Mouse (Mus musculus): Measurements from ENCODE around the gene Rab29.
A peak's percentile ranks its signal among the peaks of the same experiment; 100 is the strongest.
"Not testable (repeated sequence)": the region's sequence is repeated elsewhere in the genome, so short reads cannot be mapped to it uniquely, and the experiment has no call there.

The Rab29 gene

DNA sequence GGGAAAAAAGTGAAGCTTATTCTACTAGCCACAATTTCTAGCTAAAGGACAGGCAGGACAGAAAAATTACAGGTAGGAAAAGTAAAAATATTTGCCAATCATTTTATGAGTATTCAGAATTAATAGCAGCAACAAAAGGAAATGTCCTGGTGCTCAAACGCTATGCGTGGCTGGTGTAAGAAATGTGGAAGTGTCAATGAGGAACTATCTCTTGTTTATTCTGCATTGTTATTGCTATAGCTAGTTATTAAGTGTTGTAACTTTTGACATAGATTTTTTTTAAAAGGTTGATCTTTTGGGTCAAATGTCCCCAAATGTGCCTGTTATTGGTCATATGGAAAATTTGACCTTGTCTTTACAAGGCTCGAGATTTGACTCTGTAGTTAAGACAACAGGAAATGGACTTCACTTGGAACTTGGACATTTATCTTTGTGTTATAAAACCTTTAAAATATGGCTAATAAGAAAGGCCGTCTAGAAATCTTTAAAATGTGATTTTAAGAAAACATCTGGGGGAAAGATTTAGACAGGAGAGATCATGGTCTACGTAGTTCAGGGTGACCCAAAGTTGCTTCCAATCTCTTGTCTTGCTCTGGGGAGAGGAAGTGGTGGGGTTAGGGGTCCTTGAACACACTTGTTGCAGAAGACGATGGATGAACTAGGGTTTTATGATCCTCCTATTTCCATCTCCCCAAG lies 572 bp upstream of the Rab29 start:
- no peak for DNase-seq

GRCm38 (mm10) chr1:131867946-131868290 lies 894 bp downstream of the Rab29 start:
- peak in 1 of 2 experiments; percentile 9 for DNase-seq

- no peak for DNase-seq
Measured at GRCm38 (mm10) chr1:131869561-131869960, 2.5 kb downstream of the Rab29 start.

GRCm38 (mm10) chr1:131872856-131873255 lies 5.8 kb downstream of the Rab29 start:
- DNase-seq = no peak

GRCm38 (mm10) chr1:131879816-131880215 lies 12.8 kb downstream of the Rab29 start:
- DNase-seq = no peak

DNA sequence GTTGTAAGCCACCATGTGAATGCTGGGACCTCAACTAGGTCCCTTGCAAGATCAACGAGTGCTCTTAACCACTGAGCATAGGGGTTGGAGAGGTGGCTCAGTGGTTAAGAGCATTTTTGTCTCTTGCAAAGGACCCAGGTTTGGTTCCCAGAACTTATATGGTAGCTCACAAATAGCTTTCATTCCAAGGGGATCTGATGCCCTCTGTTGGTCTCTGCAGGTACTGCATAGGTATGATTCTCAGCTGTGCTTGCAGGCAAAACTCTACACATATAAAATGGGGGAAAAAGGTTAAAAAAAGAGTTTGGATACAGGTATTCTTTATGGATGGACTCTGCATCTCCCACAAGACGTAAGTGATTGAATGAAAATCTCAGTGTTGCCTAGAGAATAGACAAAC lies 15.8 kb downstream of the Rab29 start:
- peak in 1 of 2 experiments; percentile 51 for DNase-seq

- no peak for DNase-seq
Measured at GRCm38 (mm10) chr1:131886173-131886572, 19.1 kb downstream of the Rab29 start.

DNA sequence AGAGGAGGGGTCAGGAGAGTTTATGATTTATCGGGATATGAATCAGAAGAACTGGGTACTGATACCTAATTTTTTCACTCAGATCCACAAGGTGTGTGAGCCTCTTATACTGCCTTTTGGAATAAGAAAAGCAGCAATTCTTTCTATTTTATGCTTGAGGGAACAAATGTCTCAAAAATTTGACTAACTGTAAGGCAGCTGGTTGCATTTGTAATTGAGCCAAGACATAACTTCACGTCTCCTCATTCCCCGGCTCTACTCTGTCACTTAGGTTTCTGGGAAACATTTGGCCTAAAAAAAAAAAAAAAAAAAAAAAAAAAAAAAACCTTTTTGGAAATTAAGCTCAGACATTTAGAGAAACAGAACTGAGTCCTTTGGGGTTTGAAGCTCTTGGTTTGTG lies 19.6 kb downstream of the Rab29 start:
- DNase-seq = no peak

- DNase-seq = no peak
Measured at GRCm38 (mm10) chr1:131890043-131890658, 23.1 kb downstream of the Rab29 start.

- no peak for DNase-seq
Measured at GRCm38 (mm10) chr1:131891436-131891835, 24.4 kb downstream of the Rab29 start.

- no peak for DNase-seq
Measured at GRCm38 (mm10) chr1:131902679-131903078, 35.7 kb downstream of the Rab29 start.

DNA sequence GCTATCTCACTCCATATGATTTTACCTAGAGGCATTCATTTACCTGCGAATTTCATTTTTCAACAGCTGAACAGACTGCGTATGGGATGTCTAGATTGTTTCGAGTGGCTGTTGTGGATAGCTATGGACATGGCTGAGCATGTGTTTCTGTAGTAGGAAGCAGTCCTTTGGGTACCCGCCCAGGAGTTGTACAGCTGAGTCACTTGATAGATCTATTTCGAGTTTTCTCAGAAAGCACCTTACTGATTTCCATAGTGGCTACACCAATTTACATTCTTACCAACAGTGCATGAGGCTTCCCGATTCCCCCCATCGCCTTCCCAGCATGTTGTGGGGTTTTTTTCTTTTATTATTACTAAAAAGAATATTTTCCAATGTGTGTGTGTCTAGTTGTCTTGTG lies 36.2 kb downstream of the Rab29 start:
- DNase-seq = no peak

GRCm38 (mm10) chr1:131905497-131905896 lies 38.5 kb downstream of the Rab29 start:
- peak in 1 of 2 experiments; percentile 11 for DNase-seq

DNA sequence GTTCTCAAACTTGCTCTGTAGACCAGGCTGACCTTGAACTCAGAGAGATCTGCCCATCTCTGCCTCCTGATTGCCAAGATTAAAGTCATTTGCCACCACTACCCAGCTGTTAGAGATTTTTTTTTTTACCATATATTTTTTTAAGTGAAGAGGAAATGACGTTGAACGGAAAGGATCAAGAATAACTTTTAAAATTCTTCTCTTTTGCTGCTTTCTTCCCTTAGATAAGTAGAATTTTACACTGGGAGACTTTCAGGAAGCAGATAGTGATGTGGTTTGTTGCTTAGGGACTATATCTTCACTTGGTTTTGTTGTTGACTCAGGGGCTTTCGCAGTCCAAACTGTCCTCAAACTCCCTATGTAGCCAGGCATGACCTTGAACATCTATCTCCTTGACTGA lies 41.4 kb downstream of the Rab29 start:
- no peak for DNase-seq

DNA sequence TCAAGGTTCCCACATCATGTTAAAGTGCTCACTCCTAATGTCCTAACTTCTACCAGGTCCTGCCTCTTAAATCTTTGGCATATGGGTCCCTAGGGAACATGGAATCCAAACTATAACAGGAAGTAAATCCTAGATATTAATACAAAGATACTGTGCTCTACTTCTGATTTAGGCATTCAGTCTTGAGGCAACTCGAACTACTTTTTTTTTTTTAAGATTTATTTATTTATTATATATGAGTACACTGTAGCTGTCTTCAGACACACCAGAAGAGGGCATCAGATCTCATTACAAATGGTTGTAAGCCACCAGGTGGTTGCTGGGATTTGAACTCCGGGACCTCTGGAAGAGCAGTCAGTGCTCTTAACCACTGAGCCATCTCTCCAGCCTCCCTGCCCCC lies 42.2 kb downstream of the Rab29 start:
- not testable (repeated sequence) for DNase-seq

DNA sequence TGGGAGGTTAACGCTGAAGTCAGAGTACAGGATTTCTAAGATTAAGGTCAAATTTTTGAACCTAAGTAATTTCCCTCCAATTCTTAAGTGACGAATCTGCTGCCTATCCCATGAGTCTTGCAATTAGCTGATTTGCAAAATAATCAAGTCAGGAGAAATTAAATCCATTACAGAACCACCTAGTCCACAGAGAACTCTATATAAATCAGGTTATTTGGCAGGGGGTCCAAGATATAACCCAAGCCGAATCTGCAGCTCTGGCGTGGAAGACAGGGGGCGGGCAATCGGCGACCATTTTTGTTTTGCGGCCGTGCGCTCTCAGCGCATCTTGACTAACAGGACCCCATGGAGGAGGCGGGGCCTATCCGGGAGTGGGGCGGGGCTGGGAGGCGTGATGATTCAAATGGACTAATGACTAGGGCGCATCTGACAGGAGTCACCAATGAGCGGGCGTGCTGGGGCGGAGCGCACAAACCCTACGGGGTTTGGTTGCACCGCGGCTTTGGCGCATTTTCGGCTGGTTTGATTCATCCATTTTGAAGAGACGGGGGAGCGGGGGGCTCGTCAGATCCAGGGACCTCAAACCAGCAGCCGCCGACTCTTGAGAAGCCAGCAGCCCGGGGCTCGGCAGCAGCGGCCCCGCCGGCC lies 43.1 kb downstream of the Rab29 start, which contains the start of gene Nucks1:
TSS of gene Nucks1 (plus strand) at position 534 of the 648 bp plus-strand sequence.
- DNase-seq = peak; percentile 100

- peak; percentile 86 to 91 for DNase-seq
Measured at GRCm38 (mm10) chr1:131910674-131911558, 43.9 kb downstream of the Rab29 start.

- no peak for DNase-seq
Measured at GRCm38 (mm10) chr1:131917634-131918033, 50.6 kb downstream of the Rab29 start.

DNA sequence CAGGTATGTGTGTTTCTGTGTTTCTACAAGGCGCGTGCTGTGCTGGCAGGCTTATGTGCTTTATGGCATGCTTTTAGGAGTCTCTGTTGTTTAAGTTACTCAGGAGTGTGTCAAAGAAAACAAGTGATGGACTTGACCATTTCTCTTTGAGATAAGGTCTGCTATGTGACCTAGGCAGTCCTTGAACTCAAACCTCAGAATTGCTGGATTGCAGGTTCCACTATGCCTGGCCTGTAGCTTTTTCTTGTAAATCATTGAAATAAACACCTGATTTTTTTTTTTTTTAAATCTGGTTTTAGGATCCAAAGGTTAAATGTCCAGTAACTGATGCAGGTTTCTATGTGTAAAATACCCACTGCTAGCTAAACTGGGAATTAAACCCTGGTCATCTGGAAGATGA lies 52.0 kb downstream of the Rab29 start:
- no peak for DNase-seq

DNA sequence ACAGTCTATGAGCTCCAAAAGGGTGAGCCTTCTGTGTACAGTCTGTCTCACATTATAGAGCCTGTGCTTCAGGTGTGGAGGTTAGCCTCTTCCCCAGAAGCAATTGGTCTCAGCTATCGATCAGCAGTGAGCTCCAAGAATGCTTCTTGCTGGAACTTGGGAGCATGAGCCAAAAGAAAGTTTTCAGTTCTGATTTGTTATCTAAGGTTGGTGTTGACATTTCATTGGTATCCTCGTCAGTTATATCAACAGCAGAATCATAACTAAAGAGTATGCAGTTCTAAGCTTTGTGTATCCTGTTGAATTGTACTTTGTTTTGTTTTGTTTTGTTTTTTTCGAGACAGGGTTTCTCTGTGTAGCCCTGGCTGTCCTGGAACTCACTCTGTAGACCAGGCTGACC lies 55.1 kb downstream of the Rab29 start:
- DNase-seq = no peak

Data from kidney, postnatal 25 days (tissue).